Mouse (Mus musculus): ENCODE measurements around the gene Daam1.

DNA sequence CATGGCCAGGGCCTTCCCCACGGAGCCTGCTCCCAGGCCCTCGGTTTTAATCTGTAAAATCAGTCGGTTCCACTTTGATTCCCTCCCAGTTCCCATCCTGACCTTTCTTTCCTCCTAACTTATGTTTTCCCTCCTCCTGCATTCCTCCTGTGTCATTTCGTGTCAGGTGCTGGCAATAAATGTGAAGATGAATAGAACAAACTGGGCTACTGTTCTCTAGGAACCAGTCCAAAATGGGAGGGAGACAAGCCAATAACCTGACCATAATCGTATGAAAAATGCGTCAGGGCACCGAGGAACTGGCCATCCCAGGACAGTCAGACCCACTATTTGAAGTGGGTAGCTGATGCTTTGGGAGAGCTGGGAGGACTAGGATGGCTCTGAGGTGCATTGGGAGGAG, 79.4 kb downstream of the Daam1 start:
- TF ChIP-seq E2F4 (IDR thresholded peaks at IDR 0.05; ENCODE audit: insufficient read depth) = no peak
- TF ChIP-seq POLR2A (IDR thresholded peaks at IDR 0.05; ENCODE audit: insufficient read length, low read depth) = no peak
- no peak for TF ChIP-seq POLR2AphosphoS2 (IDR thresholded peaks at IDR 0.05; ENCODE audit: insufficient read length, low read depth)
- no peak for TF ChIP-seq MYOD1 (IDR thresholded peaks at IDR 0.05; ENCODE audit: control insufficient read depth in 1 of 3, insufficient read length in 2 of 3, low read depth in 2 of 3)
- TF ChIP-seq REST (IDR thresholded peaks at IDR 0.05; ENCODE audit: insufficient read depth, insufficient read length) = no peak
